Mouse (Mus musculus) megakaryocyte, embryonic 14.5 days (primary cell): Measurements from ENCODE around the gene Hlf.

Source experiments
- FLI1 ChIP-seq: IDR thresholded peaks from 2 replicates; pipeline ENCODE4 v1.6.1; 2012; ENCODE audit warnings: low read length, inconsistent platforms, mixed read lengths
- GATA1 ChIP-seq: IDR thresholded peaks from 3 replicates; pipeline ENCODE4 v1.6.1; 2012; ENCODE audit warnings: mixed read lengths, low read length, inconsistent platforms, borderline replicate concordance

- TF ChIP-seq GATA1 = no peak
- TF ChIP-seq FLI1 = no peak
Observed at GRCm38 (mm10) chr11:90382005-90382611, 8.6 kb downstream of the Hlf start.
